Comparison of ENCODE assay signal across 8 mouse cellular contexts in the genomic region with DNA sequence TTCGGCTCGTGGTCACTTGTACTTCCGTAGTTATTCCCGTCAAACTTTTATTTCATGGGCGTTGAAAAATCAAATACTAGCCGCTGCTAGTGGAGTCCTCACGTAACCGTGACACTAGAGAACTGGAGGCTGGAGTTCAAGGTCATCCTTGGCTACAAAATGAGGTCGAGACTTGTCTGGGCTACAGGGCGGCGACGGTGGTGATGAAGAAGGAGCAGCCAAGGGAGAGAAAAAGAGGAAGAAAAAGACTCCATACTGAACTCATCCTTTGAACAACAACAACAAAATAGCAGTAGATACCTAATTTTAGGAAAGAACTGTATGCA. TPM values are rescaled to one million over a fixed set of nuclear protein-coding genes. Genes with fewer than 3 reads are reported as not detected.
DNase-seq lines count a peak whose midpoint lies in the region; ATAC-seq and TF ChIP-seq lines count a peak whose summit lies in the region.

No protein-coding gene starts in this region.

- TF ChIP-seq EP300 in CH12.LX (IDR thresholded peaks at IDR 0.05; ENCODE audit: low read length), result no peak

- DNase-seq in heart, adult 8-10 months (ENCODE audit: low spot score), result peak; percentile 50
- DNase-seq in heart, postnatal 36 days, result no peak
- DNase-seq in CH12.LX (ENCODE audit: extremely low read depth), result peak; percentile 49
- no peak for DNase-seq in forebrain, embryonic 10.5 days (ENCODE audit: extremely low spot score, low spot score)
- DNase-seq in limb, embryonic 11.5 days (ENCODE audit: low spot score), result no peak
- DNase-seq in layer of hippocampus, postnatal 14 days (ENCODE audit: low spot score in 2 of 2), result no peak
- no peak for DNase-seq in cerebellum, adult 8-10 months

- TF ChIP-seq CTCF in CH12.LX (conservative IDR thresholded peaks at IDR 0.05 in 1 of 2, IDR thresholded peaks at IDR 0.05 in 1 of 2; ENCODE audit: low read depth in 2 of 2, low read length in 2 of 2), result no peak

- TF ChIP-seq RAD21 in CH12.LX (IDR thresholded peaks at IDR 0.05; ENCODE audit: low read depth, low read length), result no peak

- no peak for TF ChIP-seq POLR2A in CH12.LX (IDR thresholded peaks at IDR 0.05; ENCODE audit: low read depth, low read length)

- peak overlapping the region; percentile 89 for H3K9ac ChIP-seq in CH12.LX (ENCODE audit: insufficient read depth, low read depth)
- peak overlapping the region; percentile 99 for H3K9ac ChIP-seq in limb, embryonic 11.5 days (ENCODE audit: low read length)
- H3K9ac ChIP-seq in neural tube, embryonic 14.5 days (replicated peaks; ENCODE audit: low read depth, low read length), result peak overlapping the region; percentile 99

- H3K79me2 ChIP-seq in CH12.LX (replicated peaks; ENCODE audit: control insufficient read depth, extremely low read depth, insufficient read depth, poor library complexity, severe bottlenecking), result peaks cover 37% of the 10 kb centered on the region

- peak overlapping the region; percentile 77 for H3K27ac ChIP-seq in CH12.LX (ENCODE audit: insufficient read depth, low read depth)
- H3K27ac ChIP-seq in forebrain, embryonic 10.5 days, result peak overlapping the region; percentile 99
- H3K27ac ChIP-seq in limb, embryonic 11.5 days (replicated peaks; ENCODE audit: low read depth, low read length), result peak overlapping the region; percentile 96
- peak overlapping the region; percentile 97 for H3K27ac ChIP-seq in neural tube, embryonic 14.5 days (ENCODE audit: low read depth, low read length)

- in situ Hi-C loops in CH12.LX (cut with MboI; ENCODE audit: low pct_ligation_motif_present, low pct_unique_long_range_greater_than_20kb, low sequenced_read_pairs), result no loop called here

- H3K4me2 ChIP-seq in CH12.LX (ENCODE audit: insufficient read depth, low read depth, poor library complexity, severe bottlenecking), result peak overlapping the region; percentile 91
- peak overlapping the region; percentile 48 for H3K4me2 ChIP-seq in limb, embryonic 11.5 days (ENCODE audit: low read depth, severe bottlenecking)
- H3K4me2 ChIP-seq in neural tube, embryonic 14.5 days (ENCODE audit: low read depth, low read length), result peak overlapping the region; percentile 73

- dilution Hi-C loops in CH12.LX (cut with MboI; ENCODE audit: extremely low pct_ligation_motif_present, extremely low pct_unique_long_range_greater_than_20kb, low sequenced_read_pairs), result no loop called here

- no peaks in the 10 kb centered on the region for H3K9me3 ChIP-seq in CH12.LX (replicated peaks; ENCODE audit: low read length)
- H3K9me3 ChIP-seq in forebrain, embryonic 10.5 days, result no peaks in the 10 kb centered on the region
- H3K9me3 ChIP-seq in limb, embryonic 11.5 days (ENCODE audit: control insufficient read depth, low read length), result no peaks in the 10 kb centered on the region
- no peaks in the 10 kb centered on the region for H3K9me3 ChIP-seq in neural tube, embryonic 14.5 days (ENCODE audit: control insufficient read depth, low read length)

- H3K4me3 ChIP-seq in CH12.LX (replicated peaks in 1 of 3; ENCODE audit: low read depth in 2 of 3, low read length in 2 of 3, poor library complexity in 1 of 3), result peak overlapping the region; percentile 73 to 88 (median 73)
- peak overlapping the region; percentile 64 for H3K4me3 ChIP-seq in forebrain, embryonic 10.5 days
- peak overlapping the region; percentile 72 for H3K4me3 ChIP-seq in limb, embryonic 11.5 days (ENCODE audit: low read depth, low read length)
- peak overlapping the region; percentile 95 for H3K4me3 ChIP-seq in neural tube, embryonic 14.5 days (ENCODE audit: low read depth, low read length)

- intact Hi-C loops in heart, postnatal 36 days (cut with DNase I), result no loop called here

- WGBS in forebrain, embryonic 10.5 days, result 2% methylated on average over 12 of the region's 12 CpGs
- under 1% methylated on average over 12 of the region's 12 CpGs for WGBS in limb, embryonic 11.5 days
- WGBS in neural tube, embryonic 14.5 days, result under 1% methylated on average over 12 of the region's 12 CpGs

- no peak for ATAC-seq in limb, embryonic 11.5 days (ENCODE audit: insufficient number of reproducible peaks, low FRiP score, low TSS enrichment, low read depth)
- ATAC-seq in neural tube, embryonic 14.5 days (ENCODE audit: low read depth), result peak; percentile 10

- H3K27me3 ChIP-seq in CH12.LX (replicated peaks), result no peaks in the 10 kb centered on the region
- H3K27me3 ChIP-seq in forebrain, embryonic 10.5 days (ENCODE audit: poor library complexity, severe bottlenecking), result peaks cover 15% of the 10 kb centered on the region
- no peaks in the 10 kb centered on the region for H3K27me3 ChIP-seq in limb, embryonic 11.5 days (ENCODE audit: control insufficient read depth, insufficient read depth, low read length)
- no peaks in the 10 kb centered on the region; the same call in 1 of the 2 replicates for H3K27me3 ChIP-seq in neural tube, embryonic 14.5 days (ENCODE audit: control insufficient read depth, insufficient read depth, low read length)

- H3K36me3 ChIP-seq in CH12.LX (replicated peaks in 1 of 2; ENCODE audit: control insufficient read depth in 1 of 2, insufficient read depth in 1 of 2, low read length in 1 of 2), result peaks cover 5 to 22% of the 10 kb centered on the region in 2 experiments
- H3K36me3 ChIP-seq in forebrain, embryonic 10.5 days (replicated peaks), result peaks cover 20% of the 10 kb centered on the region
- no peaks in the 10 kb centered on the region; the same call in 1 of the 2 replicates for H3K36me3 ChIP-seq in limb, embryonic 11.5 days (ENCODE audit: control insufficient read depth, insufficient read depth, low read length)
- H3K36me3 ChIP-seq in neural tube, embryonic 14.5 days (ENCODE audit: control insufficient read depth, insufficient read depth, low read length), result no peaks in the 10 kb centered on the region

- H3K4me1 ChIP-seq in CH12.LX (ENCODE audit: control insufficient read depth in 1 of 2, insufficient read depth in 2 of 2), result peaks cover 11 to 32% of the 10 kb centered on the region in 2 experiments
- peaks cover 24% of the 10 kb centered on the region for H3K4me1 ChIP-seq in forebrain, embryonic 10.5 days
- peaks cover 6% of the 10 kb centered on the region for H3K4me1 ChIP-seq in limb, embryonic 11.5 days (ENCODE audit: control insufficient read depth, insufficient read depth, low read length)
- peaks cover 14% of the 10 kb centered on the region for H3K4me1 ChIP-seq in neural tube, embryonic 14.5 days (ENCODE audit: control insufficient read depth, insufficient read depth, low read length)

TF ChIP-seq in CH12.LX, 34 proteins besides CTCF, POLR2A, EP300 and RAD21:
- TF ChIP-seq TBP (conservative IDR thresholded peaks at IDR 0.05; ENCODE audit: low read depth, low read length), result 0 out of 2 replicates have a peak, but pooled peaks have one; percentile 55
- no peak for TF ChIP-seq CHD1 (IDR thresholded peaks at IDR 0.05; ENCODE audit: low read depth, low read length)
- TF ChIP-seq MYC (IDR thresholded peaks at IDR 0.05; ENCODE audit: low read depth, low read length), result 0 out of 2 replicates have a peak, but pooled peaks have one; percentile 8

RNA-seq across cellular contexts. Expression of a gene that starts 0.7 kb away (rescaled TPM):
- total RNA-seq in heart, adult 8-10 months (2022), result 10 to 100 TPM; 77.7 to 80.2 (median 79.4) TPM
- 10 to 100 TPM; 83.2 to 88.7 TPM for total RNA-seq in heart, postnatal 36 days (2021)
- total RNA-seq in CH12.LX (2012; rRNA removed) (41.4 and 43.6 TPM in 2 replicates), CH12.LX (2014; rRNA removed) (36.2 and 40.7 TPM in 2 replicates)
- polyA plus RNA-seq in CH12.LX (2012; ENCODE audit: insufficient read length, low read depth), result 35.6 and 42.3 TPM in 2 replicates
- 30.9 and 32.3 TPM in 2 replicates for polyA plus RNA-seq in forebrain, embryonic 10.5 days (2016; fragmentation: Nextera tagmentation; extraction: Ambion mirVana)
- 40.0 and 43.1 TPM in 2 replicates for polyA plus RNA-seq in limb, embryonic 11.5 days (2014; fragmentation: Nextera tagmentation; extraction: Ambion mirVana)
- polyA plus RNA-seq in neural tube, embryonic 14.5 days (2014; fragmentation: Nextera tagmentation; extraction: Ambion mirVana), result 48.9 and 50.5 TPM in 2 replicates
- total RNA-seq in layer of hippocampus, postnatal 14 days (2021), result 10 to 100 TPM; 81.7 to 85.4 TPM

Comparison
In these comparisons a context has a peak if more than half of its experiments do, and no peak if none do; other contexts are left out.
1. DNase-seq: peak in heart, adult 8-10 months (single experiment) and CH12.LX (single experiment); none in heart, postnatal 36 days (0 of 2), forebrain, embryonic 10.5 days (single experiment), limb, embryonic 11.5 days (single experiment), layer of hippocampus, postnatal 14 days (0 of 2) and cerebellum, adult 8-10 months (single experiment).
2. Peak in every context shown above with its lines, with median percentiles within 50 percentile points of each other: H3K27ac ChIP-seq, H3K4me2 ChIP-seq, H3K4me3 ChIP-seq and H3K9ac ChIP-seq.